In genomic region chr4:131409805-131410204, GRCm38 (mm10) we compare ENCODE assay signal across 9 mouse cellular contexts.
A peak's percentile ranks its signal among the peaks of the same experiment; 100 is the strongest.
DNase-seq lines count a peak whose midpoint lies in the region; ATAC-seq and TF ChIP-seq lines count a peak whose summit lies in the region.
"Had no signal": no experiment of that assay in that cellular context is flagged by ENCODE, and none has a peak within 500 bp of the region (broad histone marks: within the 10 kb centered on the region; RNA-seq: fewer than 3 reads in every experiment).

No protein-coding gene starts in this region.

- peak; percentile 33; the same call in 1 of the 2 replicates for TF ChIP-seq CTCF in bone marrow macrophage, adult 2 months (IDR thresholded peaks at IDR 0.05; ENCODE audit: low read depth, low read length)
- TF ChIP-seq CTCF in lung, postnatal 0 days (IDR thresholded peaks at IDR 0.05): peak; percentile 77

- peaks cover 13% of the 10 kb centered on the region; the same call in 1 of the 2 replicates for H3K4me1 ChIP-seq in midbrain, embryonic 10.5 days
- H3K4me1 ChIP-seq in midbrain, embryonic 16.5 days (ENCODE audit: control insufficient read depth, insufficient read depth, low read length): no peaks in the 10 kb centered on the region; the same call in 1 of the 2 replicates
- H3K4me1 ChIP-seq in bone marrow macrophage, adult 2 months (ENCODE audit: control insufficient read depth, insufficient read depth, low read length): no peaks in the 10 kb centered on the region
- no peaks in the 10 kb centered on the region for H3K4me1 ChIP-seq in hindbrain, embryonic 11.5 days (replicated peaks; ENCODE audit: control insufficient read depth, insufficient read depth, low read length)
- H3K4me1 ChIP-seq in lung, postnatal 0 days (ENCODE audit: insufficient read depth, low read depth, low read length): no peaks in the 10 kb centered on the region

- H3K4me3 ChIP-seq in midbrain, embryonic 10.5 days: no peak overlapping the region
- no peak overlapping the region for H3K4me3 ChIP-seq in midbrain, embryonic 16.5 days (ENCODE audit: low read depth, low read length)
- H3K4me3 ChIP-seq in bone marrow macrophage, adult 2 months (ENCODE audit: insufficient read depth, low read length): no peak overlapping the region
- no peak overlapping the region for H3K4me3 ChIP-seq in hindbrain, embryonic 11.5 days (ENCODE audit: low read depth, low read length)
- H3K4me3 ChIP-seq in lung, postnatal 0 days (ENCODE audit: low read depth, low read length): no peak overlapping the region
- H3K4me3 ChIP-seq: hindbrain, embryonic 15.5 days had no signal

- no peaks in the 10 kb centered on the region; the same call in none of the 2 replicates for H3K27me3 ChIP-seq in midbrain, embryonic 10.5 days (ENCODE audit: low read depth, poor library complexity, severe bottlenecking)
- no peaks in the 10 kb centered on the region; the same call in 1 of the 2 replicates for H3K27me3 ChIP-seq in midbrain, embryonic 16.5 days (ENCODE audit: control insufficient read depth, insufficient read depth, low read depth, low read length)
- H3K27me3 ChIP-seq in hindbrain, embryonic 11.5 days (ENCODE audit: control insufficient read depth, insufficient read depth, low read length): no peaks in the 10 kb centered on the region
- no peaks in the 10 kb centered on the region for H3K27me3 ChIP-seq in lung, postnatal 0 days (replicated peaks; ENCODE audit: insufficient read depth, low read length)
- H3K27me3 ChIP-seq: hindbrain, embryonic 15.5 days had no signal

- no peak for TF ChIP-seq EP300 in lung, postnatal 0 days (IDR thresholded peaks at IDR 0.05)

- no peak overlapping the region for H3K27ac ChIP-seq in midbrain, embryonic 10.5 days (replicated peaks)
- H3K27ac ChIP-seq in midbrain, embryonic 16.5 days (ENCODE audit: low read length): no peak overlapping the region
- H3K27ac ChIP-seq in bone marrow macrophage, adult 2 months (ENCODE audit: insufficient read depth, low read depth, low read length): no peak overlapping the region
- no peak overlapping the region for H3K27ac ChIP-seq in hindbrain, embryonic 11.5 days (ENCODE audit: low read depth, low read length)
- no peak overlapping the region for H3K27ac ChIP-seq in lung, postnatal 0 days (ENCODE audit: low read length)
- H3K27ac ChIP-seq: hindbrain, embryonic 15.5 days had no signal

- H3K4me2 ChIP-seq in midbrain, embryonic 16.5 days (ENCODE audit: low read length): no peak overlapping the region
- H3K4me2 ChIP-seq in hindbrain, embryonic 11.5 days (replicated peaks; ENCODE audit: low read depth, low read length): no peak overlapping the region
- no peak overlapping the region for H3K4me2 ChIP-seq in lung, postnatal 0 days (replicated peaks; ENCODE audit: low read depth, low read length)
- H3K4me2 ChIP-seq: hindbrain, embryonic 15.5 days had no signal

- H3K36me3 ChIP-seq in midbrain, embryonic 10.5 days: no peaks in the 10 kb centered on the region
- H3K36me3 ChIP-seq in midbrain, embryonic 16.5 days (ENCODE audit: control insufficient read depth, insufficient read depth, low read length): no peaks in the 10 kb centered on the region
- no peaks in the 10 kb centered on the region for H3K36me3 ChIP-seq in hindbrain, embryonic 11.5 days (ENCODE audit: control insufficient read depth, insufficient read depth, low read length)
- H3K36me3 ChIP-seq in lung, postnatal 0 days (ENCODE audit: insufficient read depth, low read length): no peaks in the 10 kb centered on the region
- H3K36me3 ChIP-seq: hindbrain, embryonic 15.5 days had no signal

- H3K9ac ChIP-seq in midbrain, embryonic 16.5 days (ENCODE audit: low read depth, low read length): no peak overlapping the region
- no peak overlapping the region for H3K9ac ChIP-seq in hindbrain, embryonic 11.5 days (ENCODE audit: low read depth, low read length)
- H3K9ac ChIP-seq in lung, postnatal 0 days (replicated peaks; ENCODE audit: low read depth): no peak overlapping the region
- H3K9ac ChIP-seq: hindbrain, embryonic 15.5 days had no signal

- WGBS in midbrain, embryonic 10.5 days: 26% methylated on average over 3 of the region's 3 CpGs
- WGBS in midbrain, embryonic 16.5 days: 26% methylated on average over 3 of the region's 3 CpGs
- WGBS in hindbrain, embryonic 11.5 days: 48% methylated on average over 3 of the region's 3 CpGs
- WGBS in lung, postnatal 0 days: 30% methylated on average over 3 of the region's 3 CpGs

- H3K9me3 ChIP-seq in midbrain, embryonic 10.5 days (replicated peaks): no peaks in the 10 kb centered on the region
- no peaks in the 10 kb centered on the region for H3K9me3 ChIP-seq in midbrain, embryonic 16.5 days (replicated peaks; ENCODE audit: control insufficient read depth, low read length, poor library complexity, severe bottlenecking)
- H3K9me3 ChIP-seq in hindbrain, embryonic 11.5 days (ENCODE audit: control insufficient read depth, low read length): no peaks in the 10 kb centered on the region
- no peaks in the 10 kb centered on the region for H3K9me3 ChIP-seq in lung, postnatal 0 days (ENCODE audit: low read length)
- H3K9me3 ChIP-seq: hindbrain, embryonic 15.5 days had no signal

- ATAC-seq in midbrain, embryonic 16.5 days: no peak
- ATAC-seq in hindbrain, embryonic 11.5 days (ENCODE audit: low FRiP score): no peak
- ATAC-seq in lung, postnatal 0 days: no peak

- peak; percentile 73 to 87 for DNase-seq in cerebellum, postnatal 14 days
- DNase-seq in cerebellum, adult 9-10 months: no peak
- DNase-seq in midbrain, embryonic 10.5 days (ENCODE audit: low spot score): peak; percentile 62
- peak; percentile 78 for DNase-seq in hindbrain, embryonic 11.5 days (ENCODE audit: low spot score)
- peak; percentile 37 for DNase-seq in lung, postnatal 0 days (ENCODE audit: low spot score)
- DNase-seq in thymus, postnatal 4 days: peak; percentile 69

- TF ChIP-seq POLR2A in bone marrow macrophage, adult 2 months (IDR thresholded peaks at IDR 0.05; ENCODE audit: borderline replicate concordance, low read depth, low read length): no peak
